Comparison of ENCODE assay signal across 14 mouse cellular contexts in genomic region chr9:54216511-54216910, GRCm38 (mm10).
"Had no signal": no experiment of that assay in that cellular context is flagged by ENCODE, and none has a peak within 500 bp of the region (broad histone marks: within the 10 kb centered on the region; RNA-seq: fewer than 3 reads in every experiment).

No protein-coding gene starts in this region.

- H3K4me3 ChIP-seq: lung, embryonic 15.5 days; megakaryocyte, embryonic 14.5 days; midbrain, embryonic 13.5 days; midbrain, embryonic 15.5 days; neural tube, embryonic 12.5 days had no signal

- H3K4me1 ChIP-seq: lung, embryonic 15.5 days; megakaryocyte, embryonic 14.5 days; midbrain, embryonic 13.5 days; midbrain, embryonic 15.5 days; neural tube, embryonic 12.5 days had no signal

- H3K36me3 ChIP-seq: lung, embryonic 15.5 days; midbrain, embryonic 13.5 days; midbrain, embryonic 15.5 days; neural tube, embryonic 12.5 days had no signal

- H3K9me3 ChIP-seq: lung, embryonic 15.5 days; megakaryocyte, embryonic 14.5 days; midbrain, embryonic 13.5 days; midbrain, embryonic 15.5 days; neural tube, embryonic 12.5 days had no signal

- DNase-seq: lung, adult 2 months; lung, postnatal 14 days; lung, postnatal 36 days; right cerebral cortex, postnatal 25 days; right cerebral cortex, postnatal 4 days; spleen, adult 18-20 months; thymus, adult 18-20 months; thymus, postnatal 14 days; thymus, postnatal 36 days had no signal

- H3K27me3 ChIP-seq: lung, embryonic 15.5 days; megakaryocyte, embryonic 14.5 days; midbrain, embryonic 13.5 days; midbrain, embryonic 15.5 days; neural tube, embryonic 12.5 days had no signal
